Mouse (Mus musculus) limb, embryonic 14.5 days (tissue): ENCODE results near the gene AI413582. TPM values are rescaled to one million over a fixed set of nuclear protein-coding genes. Genes with fewer than 3 reads are reported as not detected.

Experiments used
- ATAC-seq: fragments of 200-750 bp; cut with Nextera tagmentation; 2 replicates; pipeline ENCODE4 v1.8.0; 2017; ENCODE audit warnings: low read depth, moderate number of reproducible peaks, moderate TSS enrichment; ENCODE audit not compliant: low FRiP score
- DNase-seq: peaks from one replicate; pipeline ENCODE4 v3.0.0-alpha.2; 2015; ENCODE audit warnings: low spot score
- H3K27ac ChIP-seq: fragments of 300-500 bp; sonication (generic); replicated peaks from 2 replicates; pipeline ENCODE4 v1.5.1; 2014; ENCODE audit warnings: low read depth, mild to moderate bottlenecking, low read length, moderate library complexity, mixed read lengths
- H3K27me3 ChIP-seq: fragments of 300-500 bp; sonication (generic); 2 replicates; pipeline ENCODE4 v1.6.1; 2014; ENCODE audit warnings: low read length, mixed read lengths; ENCODE audit not compliant: control insufficient read depth, insufficient read depth
- H3K36me3 ChIP-seq: fragments of 300-500 bp; sonication (generic); 2 replicates; pipeline ENCODE4 v1.6.1; 2014; ENCODE audit warnings: mild to moderate bottlenecking, low read length, moderate library complexity, mixed read lengths; ENCODE audit not compliant: control insufficient read depth, insufficient read depth
- H3K4me1 ChIP-seq: fragments of 300-500 bp; sonication (generic); 2 replicates; pipeline ENCODE4 v1.6.1; 2014; ENCODE audit warnings: antibody characterized with exemption, low read length, mixed read lengths; ENCODE audit not compliant: control insufficient read depth, insufficient read depth
- H3K4me2 ChIP-seq: fragments of 300-500 bp; sonication (generic); replicated peaks from 2 replicates; pipeline ENCODE4 v1.6.1; 2014; ENCODE audit warnings: low read depth, mild to moderate bottlenecking, low read length, moderate library complexity; ENCODE audit not compliant: severe bottlenecking
- H3K4me3 ChIP-seq: fragments of 300-500 bp; sonication (generic); replicated peaks from 2 replicates; pipeline ENCODE4 v1.5.1; 2014; ENCODE audit warnings: low read length
- H3K9ac ChIP-seq: fragments of 300-500 bp; sonication (generic); 2 replicates; pipeline ENCODE4 v1.6.1; 2014; ENCODE audit warnings: mild to moderate bottlenecking, low read depth, low read length, moderate library complexity; ENCODE audit not compliant: severe bottlenecking
- H3K9me3 ChIP-seq: fragments of 300-500 bp; sonication (generic); 2 replicates; pipeline ENCODE4 v1.6.1; 2016; ENCODE audit warnings: low read length; ENCODE audit not compliant: control insufficient read depth
- POLR2A ChIP-seq: fragments of 200-500 bp; IDR thresholded peaks from 2 replicates; pipeline ENCODE4 v1.8.0; 2012; ENCODE audit warnings: inconsistent platforms, mild to moderate bottlenecking, moderate library complexity, borderline replicate concordance; ENCODE audit not compliant: insufficient read depth, insufficient read length; ENCODE audit errors: extremely low read depth
- WGBS: fragments of 180-500 bp; shearing (Covaris S2); extraction: QIAGEN DNeasy Blood & Tissue Kit; methylation state at CpG from one replicate; pipeline ENCODE4 v1.1.7; 2014; 5-methylcytosine and 5-hydroxymethylcytosine counted together
- polyA plus RNA-seq, 2 experiments: library from polyadenylated mRNA; depleted of rRNA in 1 of 2; stranded (reverse) in 1 of 2; unstranded in 1 of 2; fragments of >200 nt; fragmentation: Nextera tagmentation in 1 of 2; extraction: Ambion mirVana in 1 of 2; gene quantifications; 2 replicates each; pipeline versions ENCODE4 v1.2.1 to v1.2.3; 2012 to 2014

The AI413582 gene
- polyA plus RNA-seq, 2 experiments: 24.1 to 31.9 TPM

GRCm38 (mm10) chr17:27557927-27558661, 7.5 kb downstream of the AI413582 start:
- H3K27ac ChIP-seq: peak overlapping the region; percentile 97
- H3K4me2 ChIP-seq: peak overlapping the region; percentile 82
- H3K4me3 ChIP-seq: peak overlapping the region; percentile 81
- peaks cover 13% of the 10 kb centered on the region for H3K36me3 ChIP-seq
- H3K9me3 ChIP-seq: no peaks in the 10 kb centered on the region
- TF ChIP-seq POLR2A: no peak
- H3K27me3 ChIP-seq: no peaks in the 10 kb centered on the region
- H3K4me1 ChIP-seq: peaks cover 22% of the 10 kb centered on the region
- DNase-seq: no peak
- peak overlapping the region; percentile 87 for H3K9ac ChIP-seq
- no peak for ATAC-seq
- 4% methylated on average over 14 of the region's 14 CpGs for WGBS

GRCm38 (mm10) chr17:27557181-27557926, 8.2 kb downstream of the AI413582 start:
- no peak for TF ChIP-seq POLR2A
- Histone ChIP-seq H3K9ac (peak overlapping the region; percentile 87), H3K36me3 (peaks cover 13% of the 10 kb centered on the region), H3K27ac (peak overlapping the region; percentile 97), H3K27me3 (no peaks in the 10 kb centered on the region), H3K4me3 (peak overlapping the region; percentile 81), H3K4me2 (peak overlapping the region; percentile 82), H3K9me3 (no peaks in the 10 kb centered on the region), H3K4me1 (peaks cover 22% of the 10 kb centered on the region)
- WGBS: 0% methylated on average over 31 of the region's 75 CpGs
- peak; percentile 62 for DNase-seq
- no peak for ATAC-seq

GRCm38 (mm10) chr17:27556315-27557011, 9.1 kb downstream of the AI413582 start, which contains the start of gene Hmga1:
Hmga1 (plus strand) TSS chr17:27556497.
- H3K9me3 ChIP-seq: no peaks in the 10 kb centered on the region
- ATAC-seq: peak; percentile 69
- peak; percentile 85 for DNase-seq
- under 1% methylated on average over 63 of the region's 79 CpGs for WGBS
- peak; percentile 97 for TF ChIP-seq POLR2A
- H3K36me3 ChIP-seq: peaks cover 7% of the 10 kb centered on the region
- peak within 1 kb of the TSS; percentile 82 for H3K4me2 ChIP-seq
- peak within 1 kb of the TSS; percentile 87 for H3K9ac ChIP-seq
- H3K27me3 ChIP-seq: no peaks in the 10 kb centered on the region
- H3K4me3 ChIP-seq: peak within 1 kb of the TSS; percentile 81
- H3K27ac ChIP-seq: peak within 1 kb of the TSS; percentile 97
- H3K4me1 ChIP-seq: peaks cover 22% of the 10 kb centered on the region

GRCm38 (mm10) chr17:27555512-27556172, 9.9 kb downstream of the AI413582 start:
- WGBS: 2% methylated on average over 47 of the region's 55 CpGs
- Histone ChIP-seq H3K27me3 (no peaks in the 10 kb centered on the region), H3K36me3 (peaks cover 4% of the 10 kb centered on the region; the same call in 1 of the 2 replicates), H3K27ac (peak overlapping the region; percentile 97), H3K4me2 (peak overlapping the region; percentile 82), H3K4me1 (peaks cover 22% of the 10 kb centered on the region), H3K4me3 (peak overlapping the region; percentile 81), H3K9me3 (no peaks in the 10 kb centered on the region), H3K9ac (peak overlapping the region; percentile 87)
- peak; percentile 20; the same call in 1 of the 2 replicates for TF ChIP-seq POLR2A
- ATAC-seq (peak; percentile 64), DNase-seq (peak; percentile 88)
